Mouse (Mus musculus): ENCODE data around the gene Ncstn. TPM values are rescaled to one million over a fixed set of nuclear protein-coding genes. Genes with fewer than 3 reads are reported as not detected.

The Ncstn gene
- 17.6 and 21.1 TPM in 2 replicates for polyA plus RNA-seq (2012)

GRCm38 (mm10) chr1:172082101-172082898, at the start of gene Ncstn, which contains the start of gene Copa:
TSS of gene Ncstn (minus strand) at chr1:172082795.
TSS of gene Copa (plus strand) at chr1:172082529.

GRCm38 (mm10) chr1:172126376-172127347, 44.1 kb upstream of the Ncstn start, which contains the start of gene Pex19:
TSS of gene Pex19 (plus strand) at chr1:172126755.

GRCm38 (mm10) chr1:172057491-172057921, 25.1 kb downstream of the Ncstn start, which contains the start of gene Nhlh1:
TSS of gene Nhlh1 (minus strand) at chr1:172057573.

GRCm38 (mm10) chr1:172028394-172029275, 54.0 kb downstream of the Ncstn start, which contains the start of gene Vangl2:
TSS of gene Vangl2 (minus strand) at chr1:172028444.

Other genes starting within 250 kb of the Ncstn start
- gene Cd84, start 243.1 kb downstream of the Ncstn start, polyA plus RNA-seq (2012) = 2.0 and 2.2 TPM in 2 replicates
- 0.26 and 0.49 TPM in 2 replicates for gene Gm10521, start 187.1 kb downstream of the Ncstn start, polyA plus RNA-seq (2012)
- 0.06 and 0.23 TPM in 2 replicates for gene Slamf6, start 165.3 kb downstream of the Ncstn start, polyA plus RNA-seq (2012)
- 8.1 and 9.9 TPM in 2 replicates for gene Vangl2, start 54.4 kb downstream of the Ncstn start, polyA plus RNA-seq (2012)
- gene Nhlh1, start 25.2 kb downstream of the Ncstn start, polyA plus RNA-seq (2012) = 0.06 TPM in 1 of 2 replicates, not detected in the other
- gene Copa, start 266 bp downstream of the Ncstn start, polyA plus RNA-seq (2012) = 55.2 and 58.3 TPM in 2 replicates
- gene Pex19, start 44.0 kb upstream of the Ncstn start, polyA plus RNA-seq (2012) = 15.1 and 15.2 TPM in 2 replicates
- gene Dcaf8, start 65.3 kb upstream of the Ncstn start, polyA plus RNA-seq (2012) = 60.9 and 69.9 TPM in 2 replicates
- 2.8 and 4.4 TPM in 2 replicates for gene Pea15a, start 124.0 kb upstream of the Ncstn start, polyA plus RNA-seq (2012)
- gene Casq1, start 137.1 kb upstream of the Ncstn start, polyA plus RNA-seq (2012) = not detected in 2 replicates
- not detected in 2 replicates for gene Atp1a4, start 175.6 kb upstream of the Ncstn start, polyA plus RNA-seq (2012)
- 88.2 and 88.9 TPM in 2 replicates for gene Igsf8, start 178.8 kb upstream of the Ncstn start, polyA plus RNA-seq (2012)
- gene Atp1a2, start 215.3 kb upstream of the Ncstn start, polyA plus RNA-seq (2012) = not detected in 2 replicates
- gene Kcnj9, start 246.5 kb upstream of the Ncstn start, polyA plus RNA-seq (2012) = 0.06 TPM in 1 of 2 replicates, not detected in the other

Data from megakaryocyte-erythroid progenitor cell, adult 5 weeks (primary cell).